Mouse (Mus musculus) stomach, embryonic 15.5 days (tissue): ENCODE data around the gene Tmem220. TPM values are rescaled to one million over a fixed set of nuclear protein-coding genes. Genes with fewer than 3 reads are reported as not detected.
A peak's percentile ranks its signal among the peaks of the same experiment; 100 is the strongest.

Experiments
- ATAC-seq: fragments of 200-750 bp; cut with Nextera tagmentation; 2 replicates; pipeline ENCODE4 v1.8.0; 2017; ENCODE audit warnings: low read depth, moderate number of reproducible peaks, moderate TSS enrichment; ENCODE audit not compliant: insufficient read depth, low FRiP score
- H3K27ac ChIP-seq: fragments of 300-500 bp; sonication (generic); 2 replicates; pipeline ENCODE4 v1.5.1; 2015; ENCODE audit warnings: mild to moderate bottlenecking, inconsistent platforms
- H3K27me3 ChIP-seq: fragments of 300-500 bp; sonication (generic); replicated peaks from 2 replicates; pipeline ENCODE4 v1.6.1; 2015; ENCODE audit warnings: inconsistent platforms
- H3K36me3 ChIP-seq: fragments of 300-500 bp; sonication (generic); 2 replicates; pipeline ENCODE4 v1.6.1; 2015; ENCODE audit warnings: inconsistent platforms
- H3K4me1 ChIP-seq: fragments of 300-500 bp; sonication (generic); 2 replicates; pipeline ENCODE4 v1.6.1; 2015; ENCODE audit warnings: inconsistent platforms
- H3K4me2 ChIP-seq: fragments of 300-500 bp; sonication (generic); 2 replicates; pipeline ENCODE4 v1.6.1; 2015; ENCODE audit warnings: mild to moderate bottlenecking, inconsistent platforms
- H3K4me3 ChIP-seq: fragments of 300-500 bp; sonication (generic); replicated peaks from 2 replicates; pipeline ENCODE4 v1.5.1; 2015; ENCODE audit warnings: inconsistent platforms
- H3K9ac ChIP-seq: fragments of 300-500 bp; sonication (generic); 2 replicates; pipeline ENCODE4 v1.6.1; 2015; ENCODE audit warnings: inconsistent platforms
- H3K9me3 ChIP-seq: fragments of 300-500 bp; sonication (generic); 2 replicates; pipeline ENCODE4 v1.6.1; 2016; ENCODE audit warnings: inconsistent platforms
- WGBS: fragments of 180-500 bp; shearing (Covaris S2); methylation state at CpG from one replicate; pipeline ENCODE4 v1.1.7; 2015; 5-methylcytosine and 5-hydroxymethylcytosine counted together
- polyA plus RNA-seq: library from polyadenylated mRNA; unstranded; fragments of >200 nt; fragmentation: Nextera tagmentation; extraction: Ambion mirVana; gene quantifications from 2 replicates; pipeline ENCODE4 v1.2.1, GENCODE M21; 2015

Tmem220 gene
- polyA plus RNA-seq, 1 experiment from 2014 or later, result 2.5 TPM

DNA sequence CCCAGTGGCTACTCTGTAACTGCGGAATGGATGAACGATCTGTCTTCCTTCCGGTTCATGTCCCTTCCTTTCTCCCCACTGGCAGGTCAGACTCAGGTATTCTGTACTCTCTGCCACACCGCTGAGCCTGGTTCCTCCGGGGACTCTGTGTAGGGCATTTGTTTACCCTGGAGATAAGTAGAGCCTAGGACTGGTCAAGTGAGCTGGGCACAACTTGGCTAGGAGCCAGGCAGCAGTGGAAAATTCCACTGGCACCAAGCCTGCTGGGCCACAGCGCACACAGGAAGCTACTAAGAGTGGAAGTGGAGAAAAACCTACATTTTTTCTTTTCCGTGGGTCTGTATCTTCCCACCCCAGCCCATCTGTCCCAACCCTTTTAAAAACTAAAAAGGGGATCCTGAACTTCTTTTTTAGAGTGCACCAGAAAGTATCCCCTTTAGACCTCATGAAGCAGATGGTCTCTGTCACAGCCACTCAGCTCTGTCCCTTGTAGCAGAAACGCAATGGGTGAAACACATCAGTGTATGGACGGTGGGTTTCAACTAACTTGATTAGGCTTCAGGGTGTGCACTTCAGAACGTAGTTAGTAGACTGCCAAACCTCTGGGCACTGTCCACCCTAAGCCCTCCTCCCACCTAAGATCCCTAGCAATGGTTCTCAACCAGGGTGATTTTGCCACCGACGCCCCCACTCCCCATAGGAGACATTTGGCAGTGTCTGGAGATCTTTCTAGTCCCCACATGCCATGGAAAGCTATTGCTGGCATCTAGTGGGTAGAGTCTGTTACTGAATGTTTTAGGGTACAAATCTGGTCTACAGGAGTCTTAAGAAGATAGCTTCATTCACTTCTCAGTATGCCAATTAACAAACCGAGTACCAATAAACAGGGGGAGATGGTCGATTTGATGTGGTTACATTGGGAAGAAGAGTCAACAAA lies 26.2 kb upstream of the Tmem220 start:
- Histone ChIP-seq H3K9me3 (no peaks in the 10 kb centered on the region), H3K4me3 (no peak overlapping the region), H3K4me1 (no peaks in the 10 kb centered on the region), H3K9ac (no peak overlapping the region), H3K36me3 (no peaks in the 10 kb centered on the region), H3K27me3 (no peaks in the 10 kb centered on the region), H3K4me2 (no peak overlapping the region), H3K27ac (no peak overlapping the region; the same call in 1 of the 2 replicates)
- 63% methylated on average over 14 of the region's 14 CpGs for WGBS
- ATAC-seq, result peak; percentile 92

GRCm38 (mm10) chr11:67000671-67001070 lies 24.3 kb upstream of the Tmem220 start:
- ATAC-seq, result no peak
- H3K9me3 ChIP-seq, result no peaks in the 10 kb centered on the region
- no peaks in the 10 kb centered on the region for H3K36me3 ChIP-seq
- no peak overlapping the region for H3K27ac ChIP-seq
- no peaks in the 10 kb centered on the region for H3K27me3 ChIP-seq
- no peak overlapping the region for H3K9ac ChIP-seq
- no peak overlapping the region for H3K4me3 ChIP-seq
- H3K4me1 ChIP-seq, result no peaks in the 10 kb centered on the region
- WGBS, result 70% methylated on average over 4 of the region's 4 CpGs
- H3K4me2 ChIP-seq, result no peak overlapping the region

GRCm38 (mm10) chr11:67001717-67002116 lies 23.2 kb upstream of the Tmem220 start:
- H3K27ac ChIP-seq, result no peak overlapping the region
- no peaks in the 10 kb centered on the region for H3K36me3 ChIP-seq
- no peak overlapping the region for H3K4me3 ChIP-seq
- H3K27me3 ChIP-seq, result no peaks in the 10 kb centered on the region
- 45% methylated on average over 1 of the region's 1 CpGs for WGBS
- no peak overlapping the region for H3K4me2 ChIP-seq
- H3K9ac ChIP-seq, result no peak overlapping the region
- no peaks in the 10 kb centered on the region for H3K9me3 ChIP-seq
- H3K4me1 ChIP-seq, result no peaks in the 10 kb centered on the region
- ATAC-seq, result no peak

DNA sequence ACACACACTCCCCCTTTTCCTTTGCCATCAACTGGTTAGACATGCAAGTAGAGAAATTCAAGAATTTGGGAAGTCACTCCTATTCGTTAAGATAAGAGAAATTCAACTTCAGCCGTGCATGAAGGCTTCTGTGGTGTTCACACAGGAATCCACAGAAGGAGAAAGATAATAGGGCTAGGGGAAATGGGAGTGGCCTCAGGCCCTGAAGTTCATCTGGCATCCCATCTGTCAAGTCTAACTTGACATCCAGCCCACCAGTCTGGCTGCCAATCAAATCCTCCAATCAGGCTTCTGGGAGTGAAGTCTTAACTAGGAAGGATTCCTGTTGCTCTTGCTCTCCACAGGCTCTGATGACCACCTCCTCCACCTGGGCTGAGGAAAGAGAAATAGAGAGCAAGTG lies 22.0 kb upstream of the Tmem220 start:
- H3K9me3 ChIP-seq, result no peaks in the 10 kb centered on the region
- no peaks in the 10 kb centered on the region for H3K27me3 ChIP-seq
- H3K9ac ChIP-seq, result no peak overlapping the region
- no peak overlapping the region for H3K4me3 ChIP-seq
- no peaks in the 10 kb centered on the region for H3K36me3 ChIP-seq
- no peak overlapping the region for H3K4me2 ChIP-seq
- WGBS, result 51% methylated on average over 2 of the region's 2 CpGs
- H3K27ac ChIP-seq, result no peak overlapping the region
- no peak for ATAC-seq
- no peaks in the 10 kb centered on the region for H3K4me1 ChIP-seq

DNA sequence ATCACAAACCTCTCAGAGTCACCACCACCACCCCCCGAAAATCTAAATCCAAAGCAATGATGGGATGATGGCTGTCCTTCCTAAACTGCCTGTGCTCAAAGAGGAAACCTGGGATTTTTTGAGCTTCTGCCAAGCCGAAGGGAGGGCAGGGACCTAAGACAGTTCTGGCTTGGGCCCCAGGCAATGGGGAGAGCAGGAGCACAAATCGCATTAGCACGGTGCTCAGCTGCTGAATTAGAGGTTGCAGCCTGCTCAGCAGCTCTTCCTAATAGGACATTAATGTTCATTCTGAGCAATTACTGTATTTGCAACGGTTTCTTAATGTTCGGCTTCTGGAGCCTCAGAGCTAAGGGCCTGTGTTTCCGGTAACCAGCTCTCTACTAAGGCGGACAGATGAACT lies 17.0 kb upstream of the Tmem220 start:
- WGBS, result 81% methylated on average over 8 of the region's 8 CpGs
- no peak overlapping the region for H3K9ac ChIP-seq
- ATAC-seq, result no peak
- H3K4me2 ChIP-seq, result no peak overlapping the region
- no peaks in the 10 kb centered on the region for H3K27me3 ChIP-seq
- no peak overlapping the region for H3K4me3 ChIP-seq
- no peaks in the 10 kb centered on the region for H3K4me1 ChIP-seq
- no peaks in the 10 kb centered on the region for H3K9me3 ChIP-seq
- no peaks in the 10 kb centered on the region for H3K36me3 ChIP-seq
- H3K27ac ChIP-seq, result no peak overlapping the region

- 85% methylated on average over 4 of the region's 4 CpGs for WGBS
- H3K9ac ChIP-seq, result no peak overlapping the region
- no peak for ATAC-seq
- no peak overlapping the region for H3K27ac ChIP-seq
- no peaks in the 10 kb centered on the region for H3K9me3 ChIP-seq
- H3K36me3 ChIP-seq, result no peaks in the 10 kb centered on the region
- H3K4me2 ChIP-seq, result no peak overlapping the region
- no peaks in the 10 kb centered on the region for H3K27me3 ChIP-seq
- H3K4me1 ChIP-seq, result no peaks in the 10 kb centered on the region
- H3K4me3 ChIP-seq, result no peak overlapping the region
Measured at GRCm38 (mm10) chr11:67008528-67008927, 16.4 kb upstream of the Tmem220 start.

- no peak for ATAC-seq
- no peak overlapping the region for H3K9ac ChIP-seq
- H3K4me2 ChIP-seq, result no peak overlapping the region
- H3K9me3 ChIP-seq, result no peaks in the 10 kb centered on the region
- no peaks in the 10 kb centered on the region for H3K4me1 ChIP-seq
- 4% methylated on average over 8 of the region's 8 CpGs for WGBS
- H3K27ac ChIP-seq, result no peak overlapping the region; the same call in 1 of the 2 replicates
- H3K27me3 ChIP-seq, result no peaks in the 10 kb centered on the region
- H3K4me3 ChIP-seq, result no peak overlapping the region
- no peaks in the 10 kb centered on the region for H3K36me3 ChIP-seq
Measured at GRCm38 (mm10) chr11:67010430-67010829, 14.5 kb upstream of the Tmem220 start.

- Histone ChIP-seq H3K4me1 (no peaks in the 10 kb centered on the region), H3K9me3 (no peaks in the 10 kb centered on the region), H3K36me3 (no peaks in the 10 kb centered on the region), H3K27ac (no peak overlapping the region), H3K4me3 (no peak overlapping the region), H3K27me3 (no peaks in the 10 kb centered on the region), H3K9ac (no peak overlapping the region), H3K4me2 (no peak overlapping the region)
- no peak for ATAC-seq
- WGBS, result 51% methylated on average over 4 of the region's 4 CpGs
Measured at GRCm38 (mm10) chr11:67011635-67012034, 13.3 kb upstream of the Tmem220 start.

DNA sequence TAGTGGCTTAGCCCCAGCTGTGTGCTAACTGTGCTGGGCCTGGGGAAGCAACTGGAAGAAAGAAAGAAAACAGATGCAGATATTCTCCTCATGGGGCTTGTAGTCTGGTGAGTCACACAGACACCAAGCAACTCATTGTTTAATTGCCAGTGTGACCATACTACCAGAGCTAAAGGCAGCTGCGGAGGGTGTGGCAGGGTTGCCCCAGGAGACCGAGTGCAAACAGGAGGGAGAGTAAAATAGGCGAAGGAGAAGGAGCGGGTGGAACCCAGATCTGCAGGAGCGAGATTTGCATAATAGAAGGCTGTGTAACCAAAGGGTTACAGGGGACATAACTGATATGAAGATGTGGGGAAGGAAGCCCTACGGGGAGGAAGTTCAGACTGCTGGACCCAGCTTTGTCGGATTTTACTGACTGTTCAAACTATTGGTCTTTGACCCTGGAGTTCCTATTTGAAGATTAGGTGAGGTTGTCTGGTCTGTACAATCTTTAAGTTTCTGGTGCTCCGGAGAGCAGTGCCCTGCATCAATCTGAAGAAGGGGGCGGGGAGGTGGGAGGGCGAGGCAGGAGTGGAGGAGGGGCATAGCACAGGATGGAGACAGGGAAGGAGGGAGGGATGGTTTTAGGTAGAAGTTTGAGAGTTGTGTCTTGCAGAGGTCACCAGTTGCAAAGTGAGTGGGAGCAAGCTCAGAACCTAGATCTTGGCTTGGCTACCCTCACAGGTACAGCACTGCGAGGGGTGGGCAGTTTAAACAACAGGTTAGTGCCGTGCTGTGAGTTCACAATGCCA lies 7.0 kb upstream of the Tmem220 start:
- Histone ChIP-seq H3K9me3 (no peaks in the 10 kb centered on the region), H3K4me1 (peaks cover 6% of the 10 kb centered on the region; the same call in 1 of the 2 replicates), H3K27me3 (no peaks in the 10 kb centered on the region), H3K27ac (peak overlapping the region; percentile 78), H3K9ac (no peak overlapping the region), H3K4me3 (no peak overlapping the region), H3K36me3 (no peaks in the 10 kb centered on the region), H3K4me2 (peak overlapping the region; percentile 35)
- peak; percentile 84 for ATAC-seq
- 11% methylated on average over 12 of the region's 12 CpGs for WGBS

DNA sequence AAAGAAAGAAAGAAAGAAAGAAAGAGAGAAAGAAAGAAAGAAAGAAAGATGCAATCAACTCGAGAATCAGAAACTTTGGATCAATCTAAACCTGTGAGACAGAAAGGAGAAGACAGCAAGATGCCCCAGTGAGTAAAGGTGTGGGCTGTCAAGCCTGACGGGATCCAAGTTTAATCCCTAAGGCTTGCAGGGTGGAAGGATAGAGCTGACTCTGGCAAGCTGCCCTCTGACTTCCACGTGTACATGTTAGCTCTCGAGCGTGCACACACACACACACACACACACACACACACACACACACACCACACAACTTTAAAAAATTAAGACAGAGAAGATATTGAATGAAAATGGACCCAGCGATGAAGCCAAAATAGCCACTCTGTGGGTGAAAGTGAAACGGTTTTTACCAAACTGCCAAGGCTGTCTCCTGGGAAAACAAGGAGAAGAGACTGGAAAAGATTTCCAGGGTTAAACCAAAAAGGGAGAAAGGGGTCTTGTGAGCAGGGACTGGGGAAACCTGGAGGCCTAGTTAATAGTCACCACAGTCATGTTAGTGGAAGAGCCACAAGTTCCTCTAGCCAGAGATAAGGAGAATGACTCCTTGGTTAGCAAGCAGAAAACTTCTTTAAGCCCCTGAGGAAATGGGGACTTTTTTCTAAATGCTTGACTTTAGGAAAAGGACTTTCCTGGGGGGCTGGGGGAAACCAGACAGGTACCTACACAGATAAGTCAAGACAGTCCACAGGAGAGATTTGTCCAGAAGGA lies 5.1 kb upstream of the Tmem220 start:
- Histone ChIP-seq H3K9ac (no peak overlapping the region), H3K36me3 (no peaks in the 10 kb centered on the region), H3K4me2 (no peak overlapping the region), H3K4me1 (peaks cover 6% of the 10 kb centered on the region; the same call in 1 of the 2 replicates), H3K27me3 (no peaks in the 10 kb centered on the region), H3K27ac (0 out of 2 replicates have a peak overlapping the region, but pooled peaks have one; percentile 33), H3K9me3 (no peaks in the 10 kb centered on the region), H3K4me3 (no peak overlapping the region)
- 51% methylated on average over 7 of the region's 7 CpGs for WGBS
- ATAC-seq, result no peak

- Histone ChIP-seq H3K9ac (no peak overlapping the region), H3K4me1 (peaks cover 9% of the 10 kb centered on the region; the same call in 1 of the 2 replicates), H3K9me3 (no peaks in the 10 kb centered on the region), H3K4me3 (peak overlapping the region; percentile 24), H3K4me2 (peak overlapping the region; percentile 55), H3K27ac (no peak overlapping the region), H3K27me3 (no peaks in the 10 kb centered on the region), H3K36me3 (no peaks in the 10 kb centered on the region)
- peak; percentile 24; the same call in 1 of the 2 replicates for ATAC-seq
- WGBS, result 2% methylated on average over 12 of the region's 12 CpGs
Measured at GRCm38 (mm10) chr11:67020948-67021347, 4.0 kb upstream of the Tmem220 start.
